Mouse (Mus musculus): ENCODE data around the gene Prrt1. TPM values are rescaled to one million over a fixed set of nuclear protein-coding genes. Genes with fewer than 3 reads are reported as not detected.

Gene Prrt1
- total and polyA plus RNA-seq, 2 experiments from 2014 or later = 7.3 to 8.1 TPM

- H3K27me3 ChIP-seq (ENCODE audit: insufficient read depth, low read length) = no peaks in the 10 kb centered on the region
- peak overlapping the region; percentile 77 for H3K27ac ChIP-seq
- ATAC-seq (no peak), DNase-seq (ENCODE audit: low spot score) (no peak)
- 88% methylated on average over 3 of the region's 3 CpGs for WGBS
- H3K9ac ChIP-seq (replicated peaks; ENCODE audit: low read length) = no peak overlapping the region
- no peaks in the 10 kb centered on the region for H3K36me3 ChIP-seq (ENCODE audit: insufficient read depth, low read length)
- H3K4me2 ChIP-seq (ENCODE audit: low read depth, low read length) = no peak overlapping the region
- no peak overlapping the region for H3K4me3 ChIP-seq (ENCODE audit: low read length)
- no peak for TF ChIP-seq CTCF (IDR thresholded peaks at IDR 0.05; ENCODE audit: low read depth)
- no peaks in the 10 kb centered on the region for H3K9me3 ChIP-seq (ENCODE audit: low read length)
- peaks cover 19% of the 10 kb centered on the region for H3K4me1 ChIP-seq (ENCODE audit: insufficient read depth, low read length)
Observed at GRCm38 (mm10) chr17:34641945-34642344, 12.6 kb downstream of the Prrt1 start.

GRCm38 (mm10) chr17:34643379-34643778, 14.0 kb downstream of the Prrt1 start:
- whole genome bisulfite sequencing = 92% methylated on average over 4 of the region's 4 CpGs
- ATAC-seq = no peak

GRCm38 (mm10) chr17:34643944-34644343, 14.6 kb downstream of the Prrt1 start:
- H3K27me3 ChIP-seq (ENCODE audit: insufficient read depth, low read length) = no peaks in the 10 kb centered on the region
- no peak overlapping the region for H3K4me3 ChIP-seq (ENCODE audit: low read length)
- 84% methylated on average over 10 of the region's 10 CpGs for WGBS
- H3K36me3 ChIP-seq (ENCODE audit: insufficient read depth, low read length) = 0 out of 2 replicates have a peak, but pooled peaks cover under 1% of the 10 kb centered on the region
- no peak for ATAC-seq
- no peak overlapping the region for H3K4me2 ChIP-seq (ENCODE audit: low read depth, low read length)
- no peak overlapping the region for H3K9ac ChIP-seq (replicated peaks; ENCODE audit: low read length)
- no peak for TF ChIP-seq CTCF (IDR thresholded peaks at IDR 0.05; ENCODE audit: low read depth)
- peak overlapping the region; percentile 41; the same call in 1 of the 2 replicates for H3K27ac ChIP-seq
- H3K4me1 ChIP-seq (ENCODE audit: insufficient read depth, low read length) = peaks cover 19% of the 10 kb centered on the region
- no peak for DNase-seq (ENCODE audit: low spot score)
- H3K9me3 ChIP-seq (ENCODE audit: low read length) = no peaks in the 10 kb centered on the region

More at GRCm38 (mm10) chr17:34643379-34643778, 14.0 kb downstream of the Prrt1 start:
- H3K4me2 ChIP-seq (ENCODE audit: low read depth, low read length) = no peak overlapping the region
- H3K9ac ChIP-seq (replicated peaks; ENCODE audit: low read length) = no peak overlapping the region
- no peak overlapping the region for H3K4me3 ChIP-seq (ENCODE audit: low read length)
- no peaks in the 10 kb centered on the region for H3K36me3 ChIP-seq (ENCODE audit: insufficient read depth, low read length)
- no peak overlapping the region for H3K27ac ChIP-seq
- peaks cover 19% of the 10 kb centered on the region for H3K4me1 ChIP-seq (ENCODE audit: insufficient read depth, low read length)
- DNase-seq (ENCODE audit: low spot score) = no peak
- TF ChIP-seq CTCF (IDR thresholded peaks at IDR 0.05; ENCODE audit: low read depth) = no peak
- H3K9me3 ChIP-seq (ENCODE audit: low read length) = no peaks in the 10 kb centered on the region
- no peaks in the 10 kb centered on the region for H3K27me3 ChIP-seq (ENCODE audit: insufficient read depth, low read length)

GRCm38 (mm10) chr17:34644608-34645007, 15.3 kb downstream of the Prrt1 start, which contains the start of gene Fkbpl:
TSS of gene Fkbpl (plus strand) at chr17:34644764.
- Histone ChIP-seq H3K9me3 (ENCODE audit: low read length) (no peaks in the 10 kb centered on the region), H3K4me1 (ENCODE audit: insufficient read depth, low read length) (peaks cover 19% of the 10 kb centered on the region), H3K27me3 (ENCODE audit: insufficient read depth, low read length) (no peaks in the 10 kb centered on the region), H3K4me3 (ENCODE audit: low read length) (peak within 1 kb of the TSS; percentile 66), H3K4me2 (ENCODE audit: low read depth, low read length) (peak within 1 kb of the TSS; percentile 71), H3K9ac (replicated peaks; ENCODE audit: low read length) (peak within 1 kb of the TSS; percentile 48), H3K27ac (peak within 1 kb of the TSS; percentile 78), H3K36me3 (ENCODE audit: insufficient read depth, low read length) (0 out of 2 replicates have a peak, but pooled peaks cover 6% of the 10 kb centered on the region)
- under 1% methylated on average over 16 of the region's 16 CpGs for WGBS
- DNase-seq (ENCODE audit: low spot score) (peak; percentile 98), ATAC-seq (peak; percentile 76)
- TF ChIP-seq CTCF (IDR thresholded peaks at IDR 0.05; ENCODE audit: low read depth) = no peak

- H3K4me1 ChIP-seq (ENCODE audit: insufficient read depth, low read length) = peaks cover 19% of the 10 kb centered on the region
- H3K27ac ChIP-seq = peak overlapping the region; percentile 78; the same call in 1 of the 2 replicates
- no peaks in the 10 kb centered on the region for H3K9me3 ChIP-seq (ENCODE audit: low read length)
- peak overlapping the region; percentile 48 for H3K9ac ChIP-seq (replicated peaks; ENCODE audit: low read length)
- peak overlapping the region; percentile 71 for H3K4me2 ChIP-seq (ENCODE audit: low read depth, low read length)
- peaks cover 10% of the 10 kb centered on the region for H3K36me3 ChIP-seq (ENCODE audit: insufficient read depth, low read length)
- no peak for TF ChIP-seq CTCF (IDR thresholded peaks at IDR 0.05; ENCODE audit: low read depth)
- DNase-seq (ENCODE audit: low spot score) = no peak
- 52% methylated on average over 10 of the region's 10 CpGs for WGBS
- peak overlapping the region; percentile 66 for H3K4me3 ChIP-seq (ENCODE audit: low read length)
- H3K27me3 ChIP-seq (ENCODE audit: insufficient read depth, low read length) = no peaks in the 10 kb centered on the region
- ATAC-seq = no peak
Observed at GRCm38 (mm10) chr17:34645256-34645829, 16.0 kb downstream of the Prrt1 start.

- 73% methylated on average over 30 of the region's 30 CpGs for WGBS
- H3K27me3 ChIP-seq (ENCODE audit: insufficient read depth, low read length) = no peaks in the 10 kb centered on the region
- no peak for ATAC-seq
- H3K4me1 ChIP-seq (ENCODE audit: insufficient read depth, low read length) = peaks cover 18% of the 10 kb centered on the region
- H3K4me2 ChIP-seq (ENCODE audit: low read depth, low read length) = peak overlapping the region; percentile 89
- no peak overlapping the region for H3K4me3 ChIP-seq (ENCODE audit: low read length)
- no peak overlapping the region for H3K9ac ChIP-seq (replicated peaks; ENCODE audit: low read length)
- TF ChIP-seq CTCF (IDR thresholded peaks at IDR 0.05; ENCODE audit: low read depth) = no peak
- peak; percentile 44 for DNase-seq (ENCODE audit: low spot score)
- no peak overlapping the region for H3K27ac ChIP-seq
- peaks cover 15% of the 10 kb centered on the region for H3K36me3 ChIP-seq (ENCODE audit: insufficient read depth, low read length)
- no peaks in the 10 kb centered on the region for H3K9me3 ChIP-seq (ENCODE audit: low read length)
Observed at GRCm38 (mm10) chr17:34645831-34646511, 16.6 kb downstream of the Prrt1 start.

Data from hindbrain, postnatal 0 days (tissue).